Mouse (Mus musculus) heart, embryonic 10.5 days (tissue): ENCODE measurements around the gene Gclm. TPM values are rescaled to one million over a fixed set of nuclear protein-coding genes. Genes with fewer than 3 reads are reported as not detected.

Experiments used
- DNase-seq: peaks from one replicate; pipeline ENCODE4 v3.0.0-alpha.2; 2017; ENCODE audit warnings: low spot score
- H3K27ac ChIP-seq: fragments of 300-500 bp; sonication (generic); 2 replicates; pipeline ENCODE4 v1.5.1; 2016; ENCODE audit warnings: mild to moderate bottlenecking
- H3K27me3 ChIP-seq: fragments of 300-500 bp; sonication (generic); 2 replicates; pipeline ENCODE4 v1.6.1; 2016; ENCODE audit warnings: mild to moderate bottlenecking; ENCODE audit not compliant: poor library complexity, insufficient read depth, severe bottlenecking
- H3K36me3 ChIP-seq: fragments of 300-500 bp; sonication (generic); 2 replicates; pipeline ENCODE4 v1.6.1; 2016; ENCODE audit warnings: mild to moderate bottlenecking, moderate library complexity
- H3K4me1 ChIP-seq: fragments of 300-500 bp; sonication (generic); 2 replicates; pipeline ENCODE4 v1.6.1; 2016; ENCODE audit warnings: mild to moderate bottlenecking
- H3K4me3 ChIP-seq: fragments of 300-500 bp; sonication (generic); 2 replicates; pipeline ENCODE4 v1.5.1; 2016; ENCODE audit warnings: mild to moderate bottlenecking, moderate library complexity
- H3K9me3 ChIP-seq: fragments of 300-500 bp; sonication (generic); 2 replicates; pipeline ENCODE4 v1.6.1; 2016; ENCODE audit warnings: mild to moderate bottlenecking, moderate library complexity
- WGBS: fragments of 180-500 bp; shearing (Covaris S2); methylation state at CpG from one replicate; pipeline ENCODE4 v1.1.7; 2016; 5-methylcytosine and 5-hydroxymethylcytosine counted together
- microRNA counts: library from miRNA; unstranded; fragments of <30 nt; microRNA quantifications from one replicate; lab custom pipeline; 2017
- microRNA-seq: library from miRNA; unstranded; fragments of <30 nt; microRNA quantifications from one replicate; pipeline ENCODE4, GENCODE M21; 2017
- polyA plus RNA-seq: library from polyadenylated mRNA; unstranded; fragments of >200 nt; fragmentation: Nextera tagmentation; extraction: Ambion mirVana; gene quantifications from 2 replicates; pipeline ENCODE4 v1.2.1, GENCODE M21; 2016

Gene Gclm
- polyA plus RNA-seq, 1 experiment from 2014 or later, result 76.0 TPM

GRCm38 (mm10) chr3:122307894-122308671 is 62.7 kb downstream of the Gclm start:
- Histone ChIP-seq H3K27ac (no peak overlapping the region), H3K27me3 (peaks cover 66% of the 10 kb centered on the region), H3K9me3 (no peaks in the 10 kb centered on the region), H3K4me3 (no peak overlapping the region), H3K4me1 (no peaks in the 10 kb centered on the region), H3K36me3 (no peaks in the 10 kb centered on the region)
- WGBS, result 60% methylated on average over 4 of the region's 4 CpGs
- DNase-seq, result no peak

- Histone ChIP-seq H3K27ac (no peak overlapping the region), H3K9me3 (no peaks in the 10 kb centered on the region), H3K27me3 (peaks cover 62% of the 10 kb centered on the region), H3K4me1 (peaks cover 4% of the 10 kb centered on the region), H3K36me3 (no peaks in the 10 kb centered on the region), H3K4me3 (no peak overlapping the region)
- WGBS, result 25% methylated on average over 6 of the region's 6 CpGs
- DNase-seq, result no peak
Observed at GRCm38 (mm10) chr3:122308981-122309380, 63.6 kb downstream of the Gclm start.

DNA sequence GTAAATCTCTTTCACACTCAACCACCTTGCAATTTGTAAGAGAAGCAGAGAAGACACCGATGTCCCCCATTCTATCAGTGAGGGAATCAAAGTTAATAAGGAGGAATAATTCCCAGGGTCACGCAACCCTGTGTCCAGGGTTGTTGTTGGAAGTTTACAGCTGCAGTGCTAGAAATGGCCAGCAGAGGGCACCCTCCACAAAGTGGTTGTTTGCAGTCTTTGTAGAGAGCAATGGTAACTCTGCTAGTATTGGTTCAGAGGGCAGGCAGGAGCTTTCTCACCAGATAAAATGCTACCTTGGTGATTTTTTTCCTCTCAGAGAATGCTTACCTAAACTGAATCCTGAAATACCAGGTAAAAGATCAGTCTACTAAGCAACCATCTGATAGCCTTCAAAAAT is 66.7 kb downstream of the Gclm start:
- DNase-seq, result peak; percentile 87
- no peak overlapping the region for H3K4me3 ChIP-seq
- H3K27me3 ChIP-seq, result peaks cover 63% of the 10 kb centered on the region
- H3K36me3 ChIP-seq, result no peaks in the 10 kb centered on the region
- WGBS, result 22% methylated on average over 2 of the region's 2 CpGs
- no peak overlapping the region for H3K27ac ChIP-seq
- peaks cover 18% of the 10 kb centered on the region for H3K4me1 ChIP-seq
- H3K9me3 ChIP-seq, result no peaks in the 10 kb centered on the region

DNA sequence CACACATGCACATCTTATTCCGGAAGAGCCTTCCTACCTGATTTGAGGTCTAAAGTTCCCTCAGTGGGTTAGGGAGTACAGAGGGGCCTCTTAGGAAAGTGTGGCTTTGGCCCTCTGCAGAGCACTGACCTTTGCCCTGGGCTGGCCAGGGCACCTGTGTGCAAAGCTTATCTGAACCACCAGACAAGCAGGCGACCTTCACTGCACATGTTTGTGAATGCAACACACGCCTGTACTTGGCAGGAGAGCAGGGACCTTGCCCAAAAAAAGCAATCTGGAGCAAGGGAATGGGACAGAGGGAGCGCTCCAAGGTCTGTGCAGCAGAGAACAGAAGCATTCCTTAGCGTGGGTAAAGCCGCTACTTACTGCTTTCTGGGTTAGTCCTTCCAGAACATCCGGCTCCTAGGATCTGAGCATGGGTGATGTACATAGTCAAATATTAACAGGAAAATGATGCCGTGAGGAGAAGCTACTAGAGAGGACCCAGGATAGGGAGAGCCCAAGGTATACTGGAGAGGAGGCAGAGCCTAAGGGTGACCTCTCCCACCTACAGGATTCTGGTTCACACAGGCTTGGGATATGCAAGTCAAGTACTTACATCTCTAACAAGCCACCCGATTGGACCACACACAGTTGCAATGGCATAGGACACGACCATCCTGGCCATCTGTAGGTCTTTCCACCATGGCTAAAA is 67.7 kb downstream of the Gclm start:
- H3K27me3 ChIP-seq, result peaks cover 65% of the 10 kb centered on the region
- no peak for DNase-seq
- 61% methylated on average over 10 of the region's 10 CpGs for WGBS

DNA sequence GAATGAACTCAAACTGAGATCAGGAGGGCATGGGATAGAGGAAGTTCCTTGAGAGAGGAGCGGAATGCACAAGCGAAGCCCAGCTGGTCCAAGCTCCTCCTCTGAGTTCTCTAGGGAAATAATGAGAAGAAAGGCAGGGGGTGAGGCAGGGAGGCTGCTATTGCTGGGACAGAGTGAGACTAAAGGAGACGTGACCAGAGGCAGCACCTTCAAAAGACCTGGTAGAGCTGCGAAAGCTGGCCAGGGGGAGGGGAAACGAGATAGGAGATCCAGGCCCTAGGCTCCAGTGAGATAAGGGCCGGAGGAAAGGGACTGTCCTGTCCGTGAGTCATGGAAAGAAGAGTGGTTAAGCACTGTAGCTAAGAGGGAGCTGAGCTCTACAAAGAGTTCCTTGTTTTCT is 68.6 kb downstream of the Gclm start:
- Histone ChIP-seq H3K27me3 (peaks cover 65% of the 10 kb centered on the region), H3K4me3 (no peak overlapping the region), H3K9me3 (no peaks in the 10 kb centered on the region), H3K27ac (peak overlapping the region; percentile 59), H3K4me1 (peaks cover 23% of the 10 kb centered on the region), H3K36me3 (no peaks in the 10 kb centered on the region)
- WGBS, result 17% methylated on average over 7 of the region's 7 CpGs
- peak; percentile 79 for DNase-seq

More for the DNA sequence above, 67.7 kb downstream of the Gclm start:
- H3K27ac ChIP-seq, result no peak overlapping the region
- H3K4me1 ChIP-seq, result peaks cover 23% of the 10 kb centered on the region
- H3K9me3 ChIP-seq, result no peaks in the 10 kb centered on the region
- no peaks in the 10 kb centered on the region for H3K36me3 ChIP-seq
- no peak overlapping the region for H3K4me3 ChIP-seq

- 5% methylated on average over 11 of the region's 11 CpGs for WGBS
- H3K27me3 ChIP-seq, result peaks cover 74% of the 10 kb centered on the region
- peaks cover 23% of the 10 kb centered on the region for H3K4me1 ChIP-seq
- no peak for DNase-seq
- 0 out of 2 replicates have a peak overlapping the region, but pooled peaks have one; percentile 29 for H3K27ac ChIP-seq
- no peaks in the 10 kb centered on the region for H3K36me3 ChIP-seq
- H3K9me3 ChIP-seq, result no peaks in the 10 kb centered on the region
- peak overlapping the region; percentile 38; the same call in 1 of the 2 replicates for H3K4me3 ChIP-seq
Observed at GRCm38 (mm10) chr3:122316621-122317020, 71.3 kb downstream of the Gclm start.

- H3K9me3 ChIP-seq, result no peaks in the 10 kb centered on the region
- no peak overlapping the region for H3K27ac ChIP-seq
- H3K36me3 ChIP-seq, result no peaks in the 10 kb centered on the region
- WGBS, result 82% methylated on average over 6 of the region's 6 CpGs
- DNase-seq, result no peak
- no peak overlapping the region for H3K4me3 ChIP-seq
- H3K27me3 ChIP-seq, result peaks cover 82% of the 10 kb centered on the region
- H3K4me1 ChIP-seq, result peaks cover 29% of the 10 kb centered on the region
Observed at GRCm38 (mm10) chr3:122317339-122317738, 72.0 kb downstream of the Gclm start.

MicroRNAs encoded within 50 kb of the gene (microRNA counts, 519-probe panel; counts per million panel counts)
- microRNA mmu-miR-760 (lab: Ali Mortazavi, UCI), result not detected

Small RNA genes lying within 50 kb of the gene (microRNA-seq; reads per million reads assigned to microRNA genes)
- gene Gm22903, result not detected
- 66.4 reads per million, percentile 46 among the genes with 10 or more reads in this experiment for gene Mir760

Other genes with a start within 250 kb of the Gclm start
- gene Abca4, start 201.1 kb upstream of the Gclm start, polyA plus RNA-seq, result 7.1 and 8.5 TPM in 2 replicates
- gene Dnttip2, start 28.8 kb downstream of the Gclm start, polyA plus RNA-seq, result 53.1 and 77.4 TPM in 2 replicates
- 7.8 and 17.0 TPM in 2 replicates for gene Bcar3, start 48.6 kb downstream of the Gclm start, polyA plus RNA-seq